Mouse (Mus musculus) intestine, postnatal 0 days (tissue): ENCODE measurements around the gene Samd3. TPM values are rescaled to one million over a fixed set of nuclear protein-coding genes. Genes with fewer than 3 reads are reported as not detected.

Experiments used
- ATAC-seq: fragments of 200-750 bp; cut with Nextera tagmentation; 2 replicates; pipeline ENCODE4 v1.8.0; 2017; ENCODE audit warnings: mild to moderate bottlenecking, moderate TSS enrichment, moderate library complexity
- H3K27ac ChIP-seq: fragments of 300-500 bp; sonication (generic); 2 replicates; pipeline ENCODE4 v1.5.1; 2014; ENCODE audit warnings: mild to moderate bottlenecking, low read depth, low read length, moderate library complexity
- H3K27me3 ChIP-seq: fragments of 300-500 bp; sonication (generic); replicated peaks from 2 replicates; pipeline ENCODE4 v1.6.1; 2014; ENCODE audit warnings: low read length, mixed read lengths; ENCODE audit not compliant: control insufficient read depth, insufficient read depth
- H3K36me3 ChIP-seq: fragments of 300-500 bp; sonication (generic); 2 replicates; pipeline ENCODE4 v1.6.1; 2014; ENCODE audit warnings: mild to moderate bottlenecking, moderate library complexity; ENCODE audit not compliant: control insufficient read depth, insufficient read depth
- H3K4me1 ChIP-seq: fragments of 300-500 bp; sonication (generic); replicated peaks from 2 replicates; pipeline ENCODE4 v1.6.1; 2014; ENCODE audit warnings: antibody characterized with exemption, low read length, mixed read lengths; ENCODE audit not compliant: control insufficient read depth, insufficient read depth
- H3K4me2 ChIP-seq: fragments of 300-500 bp; sonication (generic); replicated peaks from 2 replicates; pipeline ENCODE4 v1.6.1; 2014; ENCODE audit warnings: low read depth, mild to moderate bottlenecking, moderate library complexity
- H3K4me3 ChIP-seq: fragments of 300-500 bp; sonication (generic); 2 replicates; pipeline ENCODE4 v1.5.1; 2014; ENCODE audit warnings: low read depth, low read length
- H3K9ac ChIP-seq: fragments of 300-500 bp; sonication (generic); 2 replicates; pipeline ENCODE4 v1.6.1; 2014; ENCODE audit warnings: mild to moderate bottlenecking, low read depth, low read length
- H3K9me3 ChIP-seq: fragments of 300-500 bp; sonication (generic); 2 replicates; pipeline ENCODE4 v1.6.1; 2016; ENCODE audit warnings: mixed run types; ENCODE audit not compliant: control insufficient read depth
- CTCF ChIP-seq: sonication (generic); IDR thresholded peaks from 2 replicates; pipeline ENCODE4 v1.5.1; 2016; ENCODE audit warnings: low read depth, mild to moderate bottlenecking, control low read depth, antibody characterized with exemption, moderate library complexity
- WGBS: fragments of 180-500 bp; shearing (Covaris S2); extraction: QIAGEN DNeasy Blood & Tissue Kit; methylation state at CpG from one replicate; pipeline ENCODE4 v1.1.7; 2014; 5-methylcytosine and 5-hydroxymethylcytosine counted together
- polyA plus RNA-seq: library from polyadenylated mRNA; unstranded; fragments of >200 nt; fragmentation: Nextera tagmentation; extraction: Ambion mirVana; gene quantifications from 2 replicates; pipeline ENCODE4 v1.2.1, GENCODE M21; 2015

The Samd3 gene
- polyA plus RNA-seq, 1 experiment from 2014 or later = not detected

- H3K27ac ChIP-seq = no peak overlapping the region
- no peak overlapping the region for H3K4me2 ChIP-seq
- TF ChIP-seq CTCF = no peak
- H3K27me3 ChIP-seq = no peaks in the 10 kb centered on the region
- H3K4me3 ChIP-seq = no peak overlapping the region
- no peak overlapping the region for H3K9ac ChIP-seq
- H3K36me3 ChIP-seq = no peaks in the 10 kb centered on the region
- WGBS = 47% methylated on average over 2 of the region's 2 CpGs
- H3K4me1 ChIP-seq = no peaks in the 10 kb centered on the region
- ATAC-seq = no peak
- H3K9me3 ChIP-seq = no peaks in the 10 kb centered on the region
Measured at GRCm38 (mm10) chr10:26226734-26227133, 2.8 kb upstream of the Samd3 start.

- no peaks in the 10 kb centered on the region for H3K27me3 ChIP-seq
- no peak overlapping the region for H3K4me3 ChIP-seq
- no peak for ATAC-seq
Measured at GRCm38 (mm10) chr10:26228187-26228586, 1.3 kb upstream of the Samd3 start.

GRCm38 (mm10) chr10:26232071-26232653 lies 2.7 kb downstream of the Samd3 start:
- 79% methylated on average over 3 of the region's 3 CpGs for WGBS
- Histone ChIP-seq H3K4me1 (no peaks in the 10 kb centered on the region), H3K9me3 (no peaks in the 10 kb centered on the region), H3K27ac (no peak overlapping the region), H3K4me3 (no peak overlapping the region), H3K4me2 (no peak overlapping the region), H3K36me3 (no peaks in the 10 kb centered on the region), H3K9ac (no peak overlapping the region), H3K27me3 (no peaks in the 10 kb centered on the region)
- no peak for TF ChIP-seq CTCF
- no peak for ATAC-seq

More at GRCm38 (mm10) chr10:26228187-26228586, 1.3 kb upstream of the Samd3 start:
- no peaks in the 10 kb centered on the region for H3K36me3 ChIP-seq
- no peaks in the 10 kb centered on the region for H3K9me3 ChIP-seq
- H3K4me2 ChIP-seq = no peak overlapping the region
- no peaks in the 10 kb centered on the region for H3K4me1 ChIP-seq
- no peak overlapping the region for H3K9ac ChIP-seq
- H3K27ac ChIP-seq = no peak overlapping the region
- no peak for TF ChIP-seq CTCF

- TF ChIP-seq CTCF = no peak
- 40% methylated on average over 4 of the region's 4 CpGs for WGBS
- Histone ChIP-seq H3K4me3 (no peak overlapping the region), H3K9ac (no peak overlapping the region), H3K4me1 (no peaks in the 10 kb centered on the region), H3K27ac (no peak overlapping the region), H3K36me3 (no peaks in the 10 kb centered on the region), H3K9me3 (no peaks in the 10 kb centered on the region), H3K27me3 (no peaks in the 10 kb centered on the region), H3K4me2 (no peak overlapping the region)
- no peak for ATAC-seq
Measured at GRCm38 (mm10) chr10:26238559-26238958, 9.1 kb downstream of the Samd3 start.

GRCm38 (mm10) chr10:26239090-26239489 lies 9.6 kb downstream of the Samd3 start:
- no peak for TF ChIP-seq CTCF
- Histone ChIP-seq H3K4me3 (no peak overlapping the region), H3K27me3 (no peaks in the 10 kb centered on the region), H3K9me3 (no peaks in the 10 kb centered on the region), H3K4me1 (no peaks in the 10 kb centered on the region), H3K36me3 (no peaks in the 10 kb centered on the region), H3K27ac (no peak overlapping the region), H3K4me2 (no peak overlapping the region), H3K9ac (no peak overlapping the region)
- WGBS = 36% methylated on average over 1 of the region's 1 CpGs
- ATAC-seq = no peak

GRCm38 (mm10) chr10:26243203-26243602 lies 13.7 kb downstream of the Samd3 start:
- no peak overlapping the region for H3K4me2 ChIP-seq
- no peak for ATAC-seq
- H3K36me3 ChIP-seq = no peaks in the 10 kb centered on the region
- H3K9ac ChIP-seq = no peak overlapping the region
- no peaks in the 10 kb centered on the region for H3K9me3 ChIP-seq
- TF ChIP-seq CTCF = no peak
- H3K27ac ChIP-seq = no peak overlapping the region
- no peak overlapping the region for H3K4me3 ChIP-seq
- H3K27me3 ChIP-seq = no peaks in the 10 kb centered on the region
- no peaks in the 10 kb centered on the region for H3K4me1 ChIP-seq
- 86% methylated on average over 3 of the region's 3 CpGs for WGBS

- H3K4me2 ChIP-seq = no peak overlapping the region
- no peak for TF ChIP-seq CTCF
- H3K4me1 ChIP-seq = no peaks in the 10 kb centered on the region
- ATAC-seq = no peak
- no peaks in the 10 kb centered on the region for H3K27me3 ChIP-seq
- H3K4me3 ChIP-seq = no peak overlapping the region
- no peaks in the 10 kb centered on the region for H3K9me3 ChIP-seq
- no peak overlapping the region for H3K27ac ChIP-seq
- H3K9ac ChIP-seq = no peak overlapping the region
- WGBS = 80% methylated on average over 6 of the region's 6 CpGs
- no peaks in the 10 kb centered on the region for H3K36me3 ChIP-seq
Measured at GRCm38 (mm10) chr10:26244466-26244865, 15.0 kb downstream of the Samd3 start.
